Mouse (Mus musculus) embryonic facial prominence, embryonic 13.5 days (tissue): ENCODE data around the gene Arfgap3. TPM values are rescaled to one million over a fixed set of nuclear protein-coding genes. Genes with fewer than 3 reads are reported as not detected.

ENCODE experiments used
- ATAC-seq: fragments of 200-750 bp; cut with Nextera tagmentation; 2 replicates; pipeline ENCODE4 v1.8.0; 2017; ENCODE audit warnings: low read depth; ENCODE audit not compliant: insufficient number of reproducible peaks, insufficient read depth, low FRiP score, low TSS enrichment
- H3K27ac ChIP-seq: fragments of 300-500 bp; sonication (generic); 2 replicates; pipeline ENCODE4 v1.5.1; 2015; ENCODE audit warnings: moderate library complexity, mild to moderate bottlenecking, inconsistent platforms
- H3K27me3 ChIP-seq: fragments of 300-500 bp; sonication (generic); 2 replicates; pipeline ENCODE4 v1.6.1; 2015; ENCODE audit warnings: mild to moderate bottlenecking, inconsistent platforms
- H3K36me3 ChIP-seq: fragments of 300-500 bp; sonication (generic); 2 replicates; pipeline ENCODE4 v1.6.1; 2015; ENCODE audit warnings: mild to moderate bottlenecking, inconsistent platforms
- H3K4me1 ChIP-seq: fragments of 300-500 bp; sonication (generic); 2 replicates; pipeline ENCODE4 v1.6.1; 2015; ENCODE audit warnings: inconsistent platforms
- H3K4me2 ChIP-seq: fragments of 300-500 bp; sonication (generic); 2 replicates; pipeline ENCODE4 v1.6.1; 2015; ENCODE audit warnings: moderate library complexity, mild to moderate bottlenecking, inconsistent platforms
- H3K4me3 ChIP-seq: fragments of 300-500 bp; sonication (generic); 2 replicates; pipeline ENCODE4 v1.5.1; 2015; ENCODE audit warnings: mild to moderate bottlenecking, inconsistent platforms
- H3K9ac ChIP-seq: fragments of 300-500 bp; sonication (generic); 2 replicates; pipeline ENCODE4 v1.6.1; 2015; ENCODE audit warnings: mild to moderate bottlenecking, inconsistent platforms
- H3K9me3 ChIP-seq: fragments of 300-500 bp; sonication (generic); 2 replicates; pipeline ENCODE4 v1.6.1; 2016; ENCODE audit warnings: inconsistent platforms
- WGBS: fragments of 180-500 bp; shearing (Covaris S2); methylation state at CpG from one replicate; pipeline ENCODE4 v1.1.7; 2015; ENCODE audit warnings: mixed read lengths; 5-methylcytosine and 5-hydroxymethylcytosine counted together
- polyA plus RNA-seq: library from polyadenylated mRNA; unstranded; fragments of >200 nt; fragmentation: Nextera tagmentation; extraction: Ambion mirVana; gene quantifications from 2 replicates; pipeline ENCODE4 v1.2.1, GENCODE M21; 2015

Arfgap3 gene
- polyA plus RNA-seq, 1 experiment from 2014 or later = 45.3 TPM

DNA sequence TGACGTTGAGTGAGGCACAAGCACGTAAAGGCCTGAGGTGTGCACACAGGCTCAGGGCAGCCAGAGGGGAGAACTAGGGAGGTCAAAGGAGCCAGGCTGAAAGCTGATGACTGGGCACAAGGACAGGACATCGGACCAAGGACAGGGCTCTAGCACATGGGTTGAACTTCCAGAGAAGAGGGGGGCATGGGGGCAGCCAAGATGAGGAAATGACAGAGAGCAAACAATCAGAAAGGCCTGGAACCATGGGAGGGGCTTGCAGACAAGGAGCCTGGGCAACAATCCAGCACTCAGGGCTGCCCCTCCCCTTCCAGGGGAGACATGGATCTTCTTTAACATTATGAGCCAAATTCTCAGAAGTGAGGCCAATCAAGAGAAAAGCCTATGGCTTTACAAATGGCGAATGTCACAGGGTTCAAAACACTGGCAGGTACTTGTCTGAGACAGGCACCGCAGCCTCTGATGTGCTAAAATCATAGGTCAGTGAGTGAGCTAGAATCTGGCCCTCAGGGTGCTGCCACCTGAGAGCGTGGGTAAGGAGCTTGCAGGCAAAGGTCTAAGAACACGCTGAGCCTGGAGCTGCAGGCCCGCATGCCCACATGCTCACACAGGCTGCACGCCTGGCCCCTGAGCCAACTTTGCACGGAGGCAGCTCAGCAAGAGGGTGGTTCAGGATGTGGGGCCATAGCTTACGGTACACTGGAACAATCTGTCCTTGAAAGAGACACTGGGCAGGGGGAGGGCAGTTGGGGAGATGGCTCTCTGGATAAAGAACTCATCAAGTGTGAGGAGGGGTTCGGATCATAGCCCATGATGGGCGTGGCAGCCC, 46.2 kb downstream of the Arfgap3 start:
- WGBS = 77% methylated on average over 13 of the region's 13 CpGs
- H3K4me2 ChIP-seq = no peak overlapping the region
- no peak for ATAC-seq
- no peaks in the 10 kb centered on the region for H3K9me3 ChIP-seq
- H3K27ac ChIP-seq = no peak overlapping the region
- H3K36me3 ChIP-seq = peaks cover 77% of the 10 kb centered on the region
- no peak overlapping the region for H3K4me3 ChIP-seq
- H3K9ac ChIP-seq = 0 out of 2 replicates have a peak overlapping the region, but pooled peaks have one; percentile 21
- no peaks in the 10 kb centered on the region for H3K27me3 ChIP-seq
- no peaks in the 10 kb centered on the region; the same call in 1 of the 2 replicates for H3K4me1 ChIP-seq

DNA sequence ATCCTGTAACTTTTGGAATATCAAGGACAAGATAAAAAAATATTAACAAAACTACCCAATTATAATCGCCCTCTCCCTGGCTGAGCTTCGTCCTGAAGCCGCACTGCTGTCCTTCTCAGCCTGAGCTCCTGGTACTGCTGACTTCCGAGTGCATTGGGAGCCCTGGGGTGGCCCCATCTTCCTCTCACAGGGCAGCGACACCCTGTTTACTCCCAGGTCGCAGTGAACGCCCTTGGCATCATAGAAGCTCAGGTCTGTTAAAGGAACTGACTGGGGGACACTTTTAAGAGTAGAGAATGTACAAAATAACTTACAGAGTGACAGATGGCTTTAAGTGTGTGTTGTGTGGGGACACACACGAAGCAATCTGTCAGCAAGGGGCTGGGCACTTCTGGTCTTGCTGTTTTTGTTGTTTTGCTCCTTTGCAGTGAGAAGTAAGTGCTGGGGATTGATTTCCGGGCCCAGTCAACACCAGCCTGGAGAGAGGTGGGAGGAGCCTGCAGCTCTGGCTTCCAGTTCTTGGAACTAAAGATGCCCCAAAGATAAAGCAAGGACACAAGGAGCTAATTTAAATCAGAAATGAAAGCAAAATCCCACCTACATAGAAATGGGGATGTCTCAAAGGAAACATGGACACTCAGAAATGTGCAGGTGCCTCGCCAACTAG, 50.0 kb downstream of the Arfgap3 start:
- peaks cover 48% of the 10 kb centered on the region for H3K36me3 ChIP-seq
- no peak overlapping the region for H3K4me2 ChIP-seq
- no peaks in the 10 kb centered on the region for H3K27me3 ChIP-seq
- no peak overlapping the region for H3K9ac ChIP-seq
- H3K4me3 ChIP-seq = no peak overlapping the region
- H3K27ac ChIP-seq = no peak overlapping the region
- H3K4me1 ChIP-seq = peaks cover 11% of the 10 kb centered on the region
- no peaks in the 10 kb centered on the region for H3K9me3 ChIP-seq
- WGBS = 58% methylated on average over 10 of the region's 10 CpGs
- no peak for ATAC-seq

DNA sequence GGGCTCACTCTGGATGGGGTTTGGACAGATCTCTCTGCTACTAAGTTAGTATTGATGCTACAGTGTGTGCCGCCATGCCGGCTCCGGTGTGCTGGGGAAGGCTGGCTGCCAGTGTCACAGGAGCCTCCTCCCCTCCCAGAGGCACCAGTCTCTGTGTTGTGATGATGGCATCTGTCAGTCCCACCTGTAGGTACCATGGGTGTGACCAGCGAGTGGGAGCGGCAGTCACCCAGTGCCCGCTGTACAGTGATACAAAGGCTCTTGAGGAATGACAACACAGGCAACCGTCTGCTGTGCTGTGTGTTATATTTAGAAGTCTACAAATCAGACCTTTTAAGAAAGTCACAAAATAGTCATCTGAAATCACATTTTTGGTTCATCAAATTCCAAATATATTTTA, 50.6 kb downstream of the Arfgap3 start:
- H3K27me3 ChIP-seq = no peaks in the 10 kb centered on the region
- peaks cover 44% of the 10 kb centered on the region for H3K36me3 ChIP-seq
- ATAC-seq = no peak
- H3K27ac ChIP-seq = no peak overlapping the region
- 88% methylated on average over 7 of the region's 7 CpGs for WGBS
- H3K9ac ChIP-seq = no peak overlapping the region
- no peaks in the 10 kb centered on the region for H3K9me3 ChIP-seq
- peaks cover 12% of the 10 kb centered on the region for H3K4me1 ChIP-seq
- no peak overlapping the region for H3K4me2 ChIP-seq
- H3K4me3 ChIP-seq = no peak overlapping the region

DNA sequence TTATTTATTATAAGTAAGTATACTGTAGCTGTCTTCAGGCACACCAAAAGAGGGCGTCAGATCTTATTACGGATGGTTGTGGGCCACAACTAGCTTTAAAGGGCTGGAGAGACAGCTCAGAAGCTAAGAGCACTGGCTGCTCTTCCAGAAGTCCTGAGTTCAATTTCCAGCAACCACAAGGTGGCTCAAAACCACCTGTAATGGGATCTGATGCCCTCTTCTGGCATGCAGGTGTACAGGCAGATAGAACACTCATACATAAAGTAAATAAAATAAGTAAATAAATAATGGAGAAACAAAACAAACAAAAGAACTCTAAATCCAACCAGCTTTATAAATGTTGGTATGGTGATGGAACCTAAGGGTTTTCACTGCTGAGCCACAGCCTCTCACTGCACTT, 51.2 kb downstream of the Arfgap3 start:
- no peak overlapping the region for H3K4me2 ChIP-seq
- ATAC-seq = no peak
- H3K4me3 ChIP-seq = no peak overlapping the region
- H3K9me3 ChIP-seq = no peaks in the 10 kb centered on the region
- no peaks in the 10 kb centered on the region for H3K27me3 ChIP-seq
- H3K9ac ChIP-seq = no peak overlapping the region
- 82% methylated on average over 2 of the region's 2 CpGs for WGBS
- peaks cover 44% of the 10 kb centered on the region for H3K36me3 ChIP-seq
- H3K27ac ChIP-seq = no peak overlapping the region
- peaks cover 15% of the 10 kb centered on the region for H3K4me1 ChIP-seq

DNA sequence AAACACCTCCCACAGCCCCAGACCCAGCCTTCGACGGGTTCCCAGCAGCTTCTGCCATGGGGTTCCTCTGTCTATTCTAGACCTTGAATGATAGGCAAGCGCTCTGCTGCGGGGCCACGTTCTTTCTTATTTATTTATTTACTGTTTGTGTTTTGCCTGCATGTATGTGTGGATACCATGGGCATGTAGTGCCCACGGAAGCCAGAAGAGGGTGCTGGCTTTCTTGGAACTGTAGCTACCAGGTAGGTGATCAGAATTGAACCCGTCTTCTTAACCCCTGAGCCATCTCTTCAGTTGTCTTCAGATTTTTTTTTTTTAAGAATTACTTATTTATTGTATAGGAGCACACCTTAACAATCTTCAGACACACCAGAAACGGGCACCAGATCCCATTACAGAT, 51.7 kb downstream of the Arfgap3 start:
- WGBS = 84% methylated on average over 8 of the region's 8 CpGs

DNA sequence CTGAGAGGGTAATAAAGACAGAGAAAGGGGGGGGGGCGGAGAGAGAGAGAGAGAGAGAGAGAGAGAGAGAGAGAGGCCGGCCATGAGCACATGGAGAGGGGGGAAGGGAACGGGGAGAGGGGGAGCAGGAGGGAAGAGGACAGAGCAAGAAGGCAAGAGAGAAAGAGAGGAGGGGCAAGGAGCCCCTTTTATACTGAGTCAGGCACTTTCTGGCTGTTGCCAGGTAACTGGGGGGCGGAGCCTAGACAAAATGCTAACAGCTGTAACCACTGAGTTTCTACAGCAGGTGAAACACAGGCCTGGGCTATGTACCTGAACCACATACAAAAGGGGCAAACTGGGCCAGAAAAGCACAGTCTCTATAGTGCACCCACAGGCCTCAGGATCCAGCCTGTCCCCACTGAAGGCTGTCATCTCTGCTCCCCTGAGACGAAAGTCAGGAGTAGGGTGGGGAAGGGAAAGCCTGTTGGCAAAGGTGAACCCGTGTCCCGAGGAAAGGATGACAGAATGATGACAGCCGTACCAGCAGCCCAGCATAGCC, 53.2 kb downstream of the Arfgap3 start:
- Histone ChIP-seq H3K9ac (0 out of 2 replicates have a peak overlapping the region, but pooled peaks have one; percentile 16), H3K4me3 (no peak overlapping the region), H3K36me3 (peaks cover 33% of the 10 kb centered on the region), H3K27me3 (no peaks in the 10 kb centered on the region), H3K27ac (no peak overlapping the region), H3K9me3 (no peaks in the 10 kb centered on the region), H3K4me2 (no peak overlapping the region), H3K4me1 (peaks cover 20% of the 10 kb centered on the region)
- 52% methylated on average over 8 of the region's 8 CpGs for WGBS
- ATAC-seq = no peak

More for the DNA sequence above, 51.7 kb downstream of the Arfgap3 start:
- Histone ChIP-seq H3K4me2 (no peak overlapping the region), H3K9ac (no peak overlapping the region), H3K4me3 (no peak overlapping the region), H3K4me1 (peaks cover 15% of the 10 kb centered on the region), H3K9me3 (no peaks in the 10 kb centered on the region), H3K27me3 (no peaks in the 10 kb centered on the region), H3K27ac (no peak overlapping the region), H3K36me3 (peaks cover 44% of the 10 kb centered on the region)
- ATAC-seq = no peak

DNA sequence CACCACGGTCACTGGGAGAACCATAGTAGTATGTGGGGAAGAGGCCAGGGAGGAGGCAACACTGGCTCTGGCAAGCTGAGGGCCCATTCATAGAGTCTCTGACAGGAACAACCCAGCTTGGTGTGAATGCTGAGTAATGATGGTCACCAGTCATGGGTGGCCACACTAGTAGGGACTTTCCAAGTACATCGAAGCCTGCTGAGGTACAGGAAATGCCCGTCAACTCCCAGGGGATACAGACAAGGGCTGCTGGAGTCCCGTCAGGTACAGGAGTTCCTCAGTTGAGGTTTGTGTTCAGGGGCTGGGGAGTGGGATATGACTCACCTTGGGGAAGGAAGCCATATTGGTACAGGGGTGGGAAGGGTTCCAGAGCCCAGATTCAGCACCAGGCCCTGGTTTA, 54.0 kb downstream of the Arfgap3 start:
- no peak overlapping the region for H3K9ac ChIP-seq
- ATAC-seq = no peak
- H3K4me1 ChIP-seq = peaks cover 20% of the 10 kb centered on the region
- no peak overlapping the region for H3K4me3 ChIP-seq
- WGBS = 92% methylated on average over 4 of the region's 4 CpGs
- no peaks in the 10 kb centered on the region for H3K27me3 ChIP-seq
- H3K36me3 ChIP-seq = peaks cover 25% of the 10 kb centered on the region
- no peaks in the 10 kb centered on the region for H3K9me3 ChIP-seq
- H3K27ac ChIP-seq = no peak overlapping the region
- H3K4me2 ChIP-seq = no peak overlapping the region

DNA sequence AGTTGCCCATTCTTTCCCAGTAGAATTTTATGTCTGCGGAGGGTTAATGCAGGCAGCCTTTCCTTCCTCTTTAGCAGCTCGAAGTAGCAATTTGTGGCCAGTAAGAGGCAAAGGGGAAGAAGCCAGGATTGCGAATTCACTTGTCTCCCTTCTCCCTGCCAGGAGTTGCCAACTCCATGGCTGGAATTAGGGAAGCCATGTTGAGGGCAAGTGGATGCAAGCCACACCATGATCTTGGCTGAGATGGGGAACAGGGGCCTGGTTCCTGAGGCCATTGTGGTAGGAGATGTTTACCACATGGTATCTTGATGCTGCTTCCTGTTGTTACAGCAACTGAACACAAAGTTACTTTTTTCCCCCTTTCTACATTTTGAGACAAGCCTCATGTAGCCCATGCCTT, 55.1 kb downstream of the Arfgap3 start:
- no peak overlapping the region for H3K9ac ChIP-seq
- peaks cover 20% of the 10 kb centered on the region for H3K4me1 ChIP-seq
- H3K4me2 ChIP-seq = no peak overlapping the region
- 88% methylated on average over 3 of the region's 3 CpGs for WGBS
- H3K27ac ChIP-seq = no peak overlapping the region
- no peaks in the 10 kb centered on the region for H3K27me3 ChIP-seq
- no peak for ATAC-seq
- H3K4me3 ChIP-seq = no peak overlapping the region
- H3K9me3 ChIP-seq = no peaks in the 10 kb centered on the region
- H3K36me3 ChIP-seq = peaks cover 15% of the 10 kb centered on the region

DNA sequence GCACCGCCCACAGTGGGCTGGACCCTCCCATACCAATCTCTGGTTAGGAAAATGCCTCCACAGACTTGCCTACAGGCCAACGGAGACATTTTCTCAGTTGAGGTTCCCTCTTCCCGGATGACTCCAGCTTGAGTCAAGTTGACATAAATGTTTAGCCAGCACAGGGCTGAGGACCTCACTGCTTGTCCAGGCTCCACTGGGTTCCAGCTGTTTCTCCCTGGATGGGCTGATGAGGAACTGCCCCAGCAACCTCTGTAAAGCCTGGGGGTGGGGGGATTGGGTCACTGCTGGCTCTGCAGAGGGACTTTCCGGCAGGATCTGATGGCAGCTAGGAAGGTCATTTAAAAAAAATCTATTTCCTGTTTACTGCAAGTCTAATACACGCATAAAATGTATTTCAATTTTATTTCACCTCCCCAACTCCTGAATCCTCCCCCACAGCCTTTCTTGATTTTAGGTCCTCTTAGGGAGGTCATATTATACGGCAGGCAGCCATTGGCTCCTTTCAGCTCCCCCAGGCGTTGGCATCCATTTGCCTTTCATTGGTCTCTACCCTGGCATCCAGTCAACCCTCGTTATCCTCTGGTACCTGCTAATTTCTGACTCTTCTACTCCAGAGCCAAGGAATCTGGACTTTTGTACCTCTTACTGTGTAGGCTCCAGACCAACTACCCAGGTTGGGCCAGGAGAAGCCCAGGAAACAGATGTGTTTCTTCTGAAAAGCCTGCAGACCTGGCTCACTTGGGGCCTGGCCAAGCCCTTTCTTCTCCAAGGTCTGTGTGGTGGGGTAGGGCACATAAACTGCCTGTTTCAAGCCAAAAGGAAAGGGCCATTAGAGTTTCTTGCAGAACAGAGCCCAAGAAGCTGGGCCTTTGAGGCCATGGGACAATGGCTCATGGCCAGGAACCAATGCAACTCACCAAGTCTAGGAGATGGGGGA, 56.1 kb downstream of the Arfgap3 start:
- H3K9ac ChIP-seq = no peak overlapping the region
- H3K4me3 ChIP-seq = no peak overlapping the region
- no peak overlapping the region for H3K4me2 ChIP-seq
- H3K36me3 ChIP-seq = peaks cover 7% of the 10 kb centered on the region
- 83% methylated on average over 8 of the region's 8 CpGs for WGBS
- no peak for ATAC-seq
- H3K27me3 ChIP-seq = no peaks in the 10 kb centered on the region
- no peaks in the 10 kb centered on the region for H3K9me3 ChIP-seq
- peaks cover 20% of the 10 kb centered on the region for H3K4me1 ChIP-seq
- peak overlapping the region; percentile 5; the same call in 1 of the 2 replicates for H3K27ac ChIP-seq

DNA sequence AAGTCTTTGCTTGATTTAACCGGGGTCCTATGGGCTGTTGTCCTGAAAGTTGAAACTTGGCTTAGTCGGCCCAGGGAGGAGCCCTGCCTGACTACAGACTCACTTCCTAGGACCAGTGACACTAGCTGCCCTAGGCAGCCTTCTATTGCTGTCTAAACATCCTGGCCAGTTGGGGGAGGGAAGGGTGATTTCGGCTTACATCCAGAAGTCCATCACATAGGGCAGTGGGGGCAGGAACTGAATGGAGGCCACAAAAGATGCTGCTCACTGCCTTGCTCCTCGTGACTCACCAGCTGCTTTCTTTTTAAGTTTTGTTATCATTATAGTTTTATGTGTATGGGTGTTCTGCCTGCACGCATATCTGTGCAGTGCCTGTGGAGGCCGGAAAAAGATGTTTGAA, 56.9 kb downstream of the Arfgap3 start:
- Histone ChIP-seq H3K9me3 (no peaks in the 10 kb centered on the region), H3K36me3 (peaks cover 4% of the 10 kb centered on the region; the same call in 1 of the 2 replicates), H3K27ac (no peak overlapping the region), H3K27me3 (no peaks in the 10 kb centered on the region), H3K4me1 (peaks cover 20% of the 10 kb centered on the region), H3K4me3 (no peak overlapping the region), H3K9ac (no peak overlapping the region), H3K4me2 (no peak overlapping the region)
- no peak for ATAC-seq
- WGBS = 67% methylated on average over 6 of the region's 6 CpGs
